Mouse (Mus musculus): ENCODE measurements around the gene Thegl. TPM values are rescaled to one million over a fixed set of nuclear protein-coding genes. Genes with fewer than 3 reads are reported as not detected.

The Thegl gene
- 1.4 TPM for polyA plus RNA-seq (2015; fragmentation: Illumina TruSeq; extraction: RNeasy Lipid Tissue Mini Kit (QIAGEN cat#74804); ENCODE audit: low read depth, low replicate concordance)

DNA sequence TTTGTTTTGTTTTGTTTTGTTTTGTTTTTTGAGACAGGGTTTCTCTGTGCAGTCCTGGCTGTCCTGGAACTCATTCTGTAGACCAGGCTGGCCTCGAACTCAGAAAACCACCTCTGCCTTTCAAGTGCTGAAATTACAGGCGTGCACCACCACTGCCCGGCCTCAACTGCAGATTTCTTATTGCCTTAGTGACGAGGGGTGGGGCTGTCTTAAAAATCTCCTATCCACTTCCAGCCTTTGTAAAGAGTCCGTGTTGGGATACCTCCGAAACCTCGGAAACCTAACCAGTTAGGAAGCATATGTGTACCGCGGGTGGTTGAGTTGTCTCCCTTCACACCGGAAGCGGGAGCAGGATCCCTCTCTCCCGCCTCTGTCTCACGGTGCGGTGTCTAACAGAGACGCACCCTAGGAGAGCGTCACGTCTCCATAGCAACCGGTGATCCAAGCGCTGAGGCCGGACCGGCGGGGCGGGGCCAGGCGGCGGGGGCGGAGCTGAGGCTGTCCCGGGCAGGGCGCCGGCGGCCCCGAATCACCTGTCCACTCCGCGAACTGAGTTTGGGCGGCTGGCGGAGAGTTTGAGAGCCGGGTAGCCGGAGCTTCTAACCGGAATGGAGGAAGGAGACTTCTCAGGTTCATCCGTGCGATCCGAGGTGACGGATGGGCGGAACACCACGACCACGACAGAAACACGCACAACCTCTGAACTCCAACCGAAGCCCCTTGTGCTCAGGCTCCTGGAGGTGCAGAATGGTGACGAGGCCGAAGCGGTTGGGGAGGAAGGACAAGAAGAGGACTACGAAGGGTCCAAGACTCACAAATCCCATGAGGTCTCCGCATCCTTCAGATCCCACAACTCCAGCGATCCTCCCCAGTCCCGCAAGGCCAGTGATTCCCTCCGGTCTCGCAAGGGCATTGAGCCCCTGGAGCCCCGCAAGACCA lies at the start of gene Thegl:
TSS of gene Thegl (plus strand) at position 480 of the 939 bp plus-strand sequence.

DNA sequence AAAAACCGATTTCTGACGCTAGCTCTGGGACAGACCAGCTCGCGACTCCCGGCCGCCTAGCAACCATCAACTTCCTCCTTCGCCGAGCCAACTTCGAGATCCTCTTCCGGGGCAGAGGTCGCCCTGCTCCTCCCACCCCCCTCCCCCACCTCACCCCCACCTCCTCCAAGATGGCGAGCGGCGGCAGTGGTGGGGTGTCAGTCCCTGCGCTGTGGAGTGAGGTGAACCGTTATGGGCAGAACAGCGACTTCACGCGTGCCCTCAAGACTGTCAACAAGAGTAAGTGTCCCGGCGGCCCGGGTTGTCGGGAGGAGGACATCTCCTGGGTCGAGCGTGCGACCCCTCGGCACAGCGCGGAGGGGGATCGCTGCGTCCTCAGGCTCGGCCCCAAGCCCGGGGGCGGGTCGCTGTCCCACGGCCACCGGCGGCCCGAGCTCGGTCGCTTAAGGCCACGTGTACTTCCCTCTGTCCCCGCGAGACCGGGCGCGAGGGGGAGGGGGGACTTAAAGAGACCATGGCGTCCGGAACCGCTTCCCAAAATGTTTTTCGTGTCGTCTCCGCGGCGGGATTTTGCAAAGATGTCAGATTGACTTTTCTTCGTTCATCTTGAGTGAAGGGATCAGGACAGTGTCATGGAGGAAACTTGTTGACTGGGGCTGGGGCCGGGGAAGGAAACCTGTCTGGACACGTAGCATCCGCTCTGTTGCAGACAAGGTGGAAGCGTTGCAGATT lies 41.1 kb upstream of the Thegl start, which contains the start of gene Srp72:
TSS of gene Srp72 (plus strand) at position 130 of the 732 bp plus-strand sequence.

DNA sequence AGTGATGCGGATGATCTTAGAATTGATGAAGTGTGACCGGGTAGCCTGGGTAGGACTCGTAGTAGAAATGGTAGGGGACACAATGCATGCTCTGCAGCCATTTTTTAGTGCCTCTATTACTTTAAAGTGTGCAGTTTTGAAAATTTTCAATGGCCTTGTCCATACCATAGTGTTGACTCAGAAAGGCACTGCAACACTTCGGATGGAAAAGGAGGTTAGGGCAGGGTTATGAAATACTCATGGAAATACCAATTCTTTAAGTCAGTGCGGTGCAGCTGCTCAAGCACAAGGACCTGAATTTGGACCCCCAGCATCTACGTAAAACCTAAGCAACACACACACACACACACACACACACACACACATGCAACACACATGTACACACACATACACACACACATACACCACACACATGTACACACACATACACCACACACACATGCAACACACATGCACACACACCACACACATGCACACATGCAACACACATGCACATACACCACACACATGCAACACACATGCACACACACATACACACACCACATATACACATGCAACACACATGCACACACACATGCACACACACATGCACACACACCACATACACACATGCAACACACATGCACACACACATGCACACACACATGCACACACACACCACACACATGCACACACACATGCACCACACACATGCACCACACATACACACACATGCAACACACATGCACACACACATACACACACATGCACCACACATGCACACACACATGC lies 11.6 kb upstream of the Thegl start, which contains the start of gene Arl9:
TSS of gene Arl9 (plus strand) at position 5 of the 771 bp plus-strand sequence.

Other genes with a start within 250 kb of the Thegl start
- 16.8 TPM for gene Aasdh, start 110.5 kb upstream of the Thegl start, polyA plus RNA-seq (2015; fragmentation: Illumina TruSeq; extraction: RNeasy Lipid Tissue Mini Kit (QIAGEN cat#74804); ENCODE audit: low read depth, low replicate concordance)
- 124 TPM for gene Paics, start 64.7 kb upstream of the Thegl start, polyA plus RNA-seq (2015; fragmentation: Illumina TruSeq; extraction: RNeasy Lipid Tissue Mini Kit (QIAGEN cat#74804); ENCODE audit: low read depth, low replicate concordance)
- 8.1 TPM for gene Ppat, start 64.4 kb upstream of the Thegl start, polyA plus RNA-seq (2015; fragmentation: Illumina TruSeq; extraction: RNeasy Lipid Tissue Mini Kit (QIAGEN cat#74804); ENCODE audit: low read depth, low replicate concordance)
- 73.9 TPM for gene Srp72, start 41.3 kb upstream of the Thegl start, polyA plus RNA-seq (2015; fragmentation: Illumina TruSeq; extraction: RNeasy Lipid Tissue Mini Kit (QIAGEN cat#74804); ENCODE audit: low read depth, low replicate concordance)
- gene Arl9, start 12.0 kb upstream of the Thegl start, polyA plus RNA-seq (2015; fragmentation: Illumina TruSeq; extraction: RNeasy Lipid Tissue Mini Kit (QIAGEN cat#74804); ENCODE audit: low read depth, low replicate concordance): not detected
- gene Hopx, start 99.1 kb downstream of the Thegl start, polyA plus RNA-seq (2015; fragmentation: Illumina TruSeq; extraction: RNeasy Lipid Tissue Mini Kit (QIAGEN cat#74804); ENCODE audit: low read depth, low replicate concordance): 78.8 TPM
- 0.91 TPM for gene Spink2, start 195.4 kb downstream of the Thegl start, polyA plus RNA-seq (2015; fragmentation: Illumina TruSeq; extraction: RNeasy Lipid Tissue Mini Kit (QIAGEN cat#74804); ENCODE audit: low read depth, low replicate concordance)
- 1.9 TPM for gene Rest, start 249.5 kb downstream of the Thegl start, polyA plus RNA-seq (2015; fragmentation: Illumina TruSeq; extraction: RNeasy Lipid Tissue Mini Kit (QIAGEN cat#74804); ENCODE audit: low read depth, low replicate concordance)